Mouse (Mus musculus): ENCODE measurements around the gene Top3a. TPM values are rescaled to one million over a fixed set of nuclear protein-coding genes. Genes with fewer than 3 reads are reported as not detected.

Gene Top3a
- polyA plus RNA-seq, 1 experiment = not detected

DNA sequence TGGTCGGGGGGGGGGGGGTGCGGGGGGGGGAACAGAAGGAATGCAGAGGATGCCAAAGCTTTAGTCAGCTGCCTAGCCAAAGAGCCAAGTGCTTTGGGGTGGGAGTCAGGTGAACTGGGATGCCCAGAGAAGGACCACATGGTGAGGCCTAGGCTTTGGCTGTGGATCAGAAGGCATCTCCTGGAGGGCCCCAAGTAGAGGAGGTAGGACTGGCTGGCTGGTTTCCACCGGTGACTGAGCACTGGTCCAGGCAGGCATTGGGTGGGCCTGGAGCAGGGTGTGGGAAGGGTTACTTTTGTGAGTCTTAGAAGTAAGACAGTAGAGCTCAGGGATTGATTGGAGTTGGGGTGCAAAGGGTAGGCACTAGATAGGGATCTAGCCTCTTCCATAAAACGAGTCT, 75.6 kb downstream of the Top3a start:
- peaks cover 60% of the 10 kb centered on the region for H3K4me1 ChIP-seq (ENCODE audit: control insufficient read depth, insufficient read depth, low read length)
- no peak for TF ChIP-seq POLR2A (IDR thresholded peaks at IDR 0.05; ENCODE audit: insufficient read depth, low read depth, low read length)
- no peak for TF ChIP-seq CTCF (IDR thresholded peaks at IDR 0.05; ENCODE audit: insufficient read depth, low read depth, low read length)
- no peak overlapping the region for H3K27ac ChIP-seq (ENCODE audit: insufficient read depth, low read depth, low read length)
- 71% methylated on average over 3 of the region's 4 CpGs for WGBS
- no peak overlapping the region for H3K4me3 ChIP-seq (ENCODE audit: insufficient read depth, low read depth, low read length)

DNA sequence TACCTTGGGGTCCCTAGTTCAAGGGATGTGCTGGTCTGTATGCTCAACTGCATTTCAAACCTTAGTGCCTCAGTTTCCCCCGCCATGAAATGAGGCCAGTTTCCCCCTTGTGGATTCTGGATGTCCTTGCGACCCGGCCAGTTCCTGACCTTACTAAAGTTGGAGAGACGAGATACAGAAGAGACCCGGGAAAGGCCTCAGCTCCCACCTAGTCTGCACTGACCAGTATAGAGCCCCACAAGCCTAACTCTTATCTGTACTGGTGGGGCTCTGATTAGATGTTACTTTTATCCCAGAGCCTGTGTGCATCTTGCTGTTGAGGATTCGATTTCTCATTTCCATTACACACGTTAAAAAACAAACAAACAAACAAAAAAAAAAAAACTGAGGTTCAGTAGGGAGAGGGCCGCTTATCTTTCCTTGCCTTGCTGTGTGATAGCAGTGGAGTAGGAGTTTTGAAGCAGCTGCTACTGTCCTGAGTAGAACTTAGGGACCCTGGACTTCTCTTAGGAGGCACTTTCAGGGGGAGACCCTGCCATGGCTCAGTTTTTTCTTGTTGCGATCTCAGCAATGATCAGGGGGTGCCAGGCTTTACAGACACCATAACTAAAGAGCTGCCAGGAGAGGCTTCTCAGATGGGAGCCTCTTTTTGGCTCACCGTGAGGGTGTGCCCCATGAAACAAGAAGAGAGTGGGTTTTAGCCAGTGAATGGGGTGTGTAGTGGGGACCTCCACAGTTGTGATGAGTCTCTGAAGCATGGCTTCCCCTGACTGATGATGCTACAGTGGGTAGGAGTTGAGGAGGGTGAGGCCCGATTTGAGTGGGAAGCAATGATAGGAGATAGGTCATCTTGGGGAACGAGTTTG, 76.6 kb downstream of the Top3a start:
- H3K27ac ChIP-seq (ENCODE audit: insufficient read depth, low read depth, low read length) = no peak overlapping the region
- 12% methylated on average over 12 of the region's 12 CpGs for WGBS
- peaks cover 51% of the 10 kb centered on the region for H3K4me1 ChIP-seq (ENCODE audit: control insufficient read depth, insufficient read depth, low read length)
- peak overlapping the region; percentile 94 for H3K4me3 ChIP-seq (ENCODE audit: insufficient read depth, low read depth, low read length)
- TF ChIP-seq CTCF (IDR thresholded peaks at IDR 0.05; ENCODE audit: insufficient read depth, low read depth, low read length) (no peak), POLR2A (IDR thresholded peaks at IDR 0.05; ENCODE audit: insufficient read depth, low read depth, low read length) (no peak)

DNA sequence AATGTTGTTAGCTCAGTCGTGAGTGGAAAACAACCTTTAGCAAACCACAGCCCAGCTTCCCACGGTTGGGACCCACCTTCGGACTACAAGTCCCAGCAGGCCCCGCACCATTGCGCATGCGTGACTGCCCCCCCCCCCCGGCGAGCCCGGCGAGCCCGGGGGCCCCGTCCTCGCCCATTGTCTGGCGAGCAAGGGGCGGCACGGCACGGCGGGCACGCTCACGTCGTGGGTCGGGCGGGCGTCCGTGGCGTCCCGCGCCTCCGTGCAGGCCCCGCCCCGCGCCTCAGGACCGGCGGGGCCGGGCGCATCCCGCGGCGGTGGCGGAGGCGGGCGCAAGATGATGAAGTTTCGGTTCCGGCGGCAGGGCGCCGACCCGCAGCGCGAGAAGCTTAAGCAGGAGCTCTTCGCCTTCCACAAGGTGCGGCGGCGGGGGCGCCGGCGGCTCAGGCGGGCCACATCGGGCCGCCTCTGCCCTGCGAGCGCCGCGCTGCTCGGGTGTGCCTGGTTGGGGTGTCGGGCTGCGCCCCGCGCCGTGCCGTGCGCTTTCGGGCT, 77.6 kb downstream of the Top3a start, which contains the start of gene Llgl1:
Gene Llgl1, plus strand, starts transcription at position 200 of the 552 bp plus-strand sequence.
- WGBS = under 1% methylated on average over 69 of the region's 73 CpGs
- peaks cover 42% of the 10 kb centered on the region for H3K4me1 ChIP-seq (ENCODE audit: control insufficient read depth, insufficient read depth, low read length)
- peak; percentile 77 for TF ChIP-seq POLR2A (IDR thresholded peaks at IDR 0.05; ENCODE audit: insufficient read depth, low read depth, low read length)
- no peak for TF ChIP-seq CTCF (IDR thresholded peaks at IDR 0.05; ENCODE audit: insufficient read depth, low read depth, low read length)
- H3K4me3 ChIP-seq (ENCODE audit: insufficient read depth, low read depth, low read length) = peak within 1 kb of the TSS; percentile 94
- peak within 1 kb of the TSS; percentile 59 for H3K27ac ChIP-seq (ENCODE audit: insufficient read depth, low read depth, low read length)

DNA sequence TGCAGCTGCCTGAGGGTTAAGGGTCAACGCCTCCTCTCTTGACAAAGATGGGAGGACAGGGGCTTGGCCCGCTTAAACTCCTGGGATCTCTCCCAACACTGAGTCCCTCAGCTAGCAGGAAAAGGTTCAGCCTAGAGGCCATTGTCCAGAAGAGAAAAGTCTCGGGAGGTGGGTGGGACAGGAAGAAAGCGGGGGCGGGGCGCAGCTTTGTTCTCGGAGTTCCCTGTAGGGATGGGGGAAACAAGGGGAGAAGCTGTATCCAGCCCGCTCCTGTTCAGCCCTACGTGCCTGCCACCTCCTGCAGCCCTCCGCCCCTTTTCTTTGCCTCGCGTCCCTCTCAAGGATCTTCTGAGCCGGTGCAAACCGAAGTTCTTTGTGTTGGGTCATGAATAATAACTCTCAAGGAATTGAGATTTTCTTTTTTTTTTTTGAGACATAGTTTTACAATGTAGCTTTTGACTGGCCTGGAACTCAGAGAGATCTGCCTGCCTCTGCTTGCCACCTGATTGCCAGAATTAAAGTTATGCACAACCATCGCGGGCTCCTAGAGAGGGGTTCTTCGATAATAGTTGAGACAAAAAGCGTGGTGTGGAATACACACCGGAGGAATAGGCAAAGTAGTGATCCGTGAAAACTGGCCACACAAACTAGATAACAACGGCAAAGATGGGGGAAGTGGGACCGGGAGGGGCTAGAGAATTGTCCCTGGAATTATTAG, 78.2 kb downstream of the Top3a start:
- peak overlapping the region; percentile 54 for H3K27ac ChIP-seq (ENCODE audit: insufficient read depth, low read depth, low read length)
- TF ChIP-seq POLR2A (IDR thresholded peaks at IDR 0.05; ENCODE audit: insufficient read depth, low read depth, low read length) = no peak
- no peak for TF ChIP-seq CTCF (IDR thresholded peaks at IDR 0.05; ENCODE audit: insufficient read depth, low read depth, low read length)
- peak overlapping the region; percentile 94 for H3K4me3 ChIP-seq (ENCODE audit: insufficient read depth, low read depth, low read length)
- peaks cover 36% of the 10 kb centered on the region for H3K4me1 ChIP-seq (ENCODE audit: control insufficient read depth, insufficient read depth, low read length)
- 1% methylated on average over 22 of the region's 22 CpGs for WGBS

DNA sequence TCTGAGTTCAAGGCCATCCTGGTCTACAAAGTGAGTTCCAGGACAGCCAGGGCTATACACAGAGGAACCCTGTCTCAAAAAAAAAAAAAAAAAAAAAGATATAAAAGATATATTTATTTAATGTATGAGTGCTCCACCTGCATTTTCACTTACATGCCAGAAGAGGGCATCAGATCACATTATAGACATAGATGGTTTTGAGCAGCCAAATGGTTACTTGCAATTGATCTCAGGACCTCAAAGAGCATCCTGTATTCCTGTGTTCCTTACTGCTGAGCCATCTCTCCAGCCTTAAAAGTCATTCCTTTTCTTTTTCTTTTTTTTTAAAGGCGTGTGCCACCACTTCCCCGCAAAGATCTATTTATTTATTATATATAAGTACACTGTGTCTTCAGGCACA, 79.6 kb downstream of the Top3a start:
- TF ChIP-seq POLR2A (IDR thresholded peaks at IDR 0.05; ENCODE audit: insufficient read depth, low read depth, low read length) (no peak), CTCF (IDR thresholded peaks at IDR 0.05; ENCODE audit: insufficient read depth, low read depth, low read length) (no peak)
- Histone ChIP-seq H3K4me3 (ENCODE audit: insufficient read depth, low read depth, low read length) (no peak overlapping the region), H3K4me1 (ENCODE audit: control insufficient read depth, insufficient read depth, low read length) (peaks cover 23% of the 10 kb centered on the region), H3K27ac (ENCODE audit: insufficient read depth, low read depth, low read length) (no peak overlapping the region)
- 59% methylated on average over 2 of the region's 2 CpGs for whole genome bisulfite sequencing

DNA sequence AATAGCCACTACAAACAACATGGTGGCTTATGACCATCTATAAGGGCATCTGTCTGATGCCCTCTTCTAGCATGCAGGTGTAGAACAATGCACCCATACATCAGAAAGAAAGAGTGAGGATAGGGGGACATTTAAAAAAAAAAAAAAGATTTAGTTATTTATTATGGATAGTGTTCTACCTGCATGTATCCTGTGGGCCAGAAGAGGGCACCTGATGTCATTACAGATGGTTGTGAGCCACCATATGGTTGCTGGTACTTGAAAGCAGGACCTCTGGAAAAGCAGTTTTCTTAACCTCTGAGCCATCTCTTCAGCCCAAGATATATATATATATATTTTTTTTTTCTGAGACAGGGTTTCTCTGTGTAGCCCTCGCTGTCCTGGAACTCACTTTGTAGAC, 81.0 kb downstream of the Top3a start:
- no peak overlapping the region for H3K4me3 ChIP-seq (ENCODE audit: insufficient read depth, low read depth, low read length)
- H3K27ac ChIP-seq (ENCODE audit: insufficient read depth, low read depth, low read length) = no peak overlapping the region
- TF ChIP-seq POLR2A (IDR thresholded peaks at IDR 0.05; ENCODE audit: insufficient read depth, low read depth, low read length) = no peak
- TF ChIP-seq CTCF (IDR thresholded peaks at IDR 0.05; ENCODE audit: insufficient read depth, low read depth, low read length) = no peak
- peaks cover 14% of the 10 kb centered on the region for H3K4me1 ChIP-seq (ENCODE audit: control insufficient read depth, insufficient read depth, low read length)
- 67% methylated on average over 1 of the region's 1 CpGs for WGBS

Other genes starting within 250 kb of the Top3a start
- not detected in 2 replicates for gene Alkbh5, start 241.0 kb downstream of the Top3a start, polyA plus RNA-seq (2012; ENCODE audit: insufficient read depth, insufficient read length, low replicate concordance, missing spikeins)
- not detected in 2 replicates for gene Llgl1, start 77.6 kb downstream of the Top3a start, polyA plus RNA-seq (2012; ENCODE audit: insufficient read depth, insufficient read length, low replicate concordance, missing spikeins)
- gene Flii, start 50.1 kb downstream of the Top3a start, polyA plus RNA-seq (2012; ENCODE audit: insufficient read depth, insufficient read length, low replicate concordance, missing spikeins) = not detected in 2 replicates
- gene Mief2, start 49.0 kb downstream of the Top3a start, polyA plus RNA-seq (2012; ENCODE audit: insufficient read depth, insufficient read length, low replicate concordance, missing spikeins) = not detected in 2 replicates
- gene Smcr8, start 159 bp upstream of the Top3a start, polyA plus RNA-seq (2012; ENCODE audit: insufficient read depth, insufficient read length, low replicate concordance, missing spikeins) = not detected in 2 replicates
- not detected in 2 replicates for gene Shmt1, start 34.4 kb upstream of the Top3a start, polyA plus RNA-seq (2012; ENCODE audit: insufficient read depth, insufficient read length, low replicate concordance, missing spikeins)
- not detected in 2 replicates for gene Dhrs7b, start 53.3 kb upstream of the Top3a start, polyA plus RNA-seq (2012; ENCODE audit: insufficient read depth, insufficient read length, low replicate concordance, missing spikeins)
- not detected in 2 replicates for gene Tmem11, start 101.9 kb upstream of the Top3a start, polyA plus RNA-seq (2012; ENCODE audit: insufficient read depth, insufficient read length, low replicate concordance, missing spikeins)
- not detected in 2 replicates for gene Natd1, start 137.4 kb upstream of the Top3a start, polyA plus RNA-seq (2012; ENCODE audit: insufficient read depth, insufficient read length, low replicate concordance, missing spikeins)
- not detected in 2 replicates for gene Map2k3, start 154.7 kb upstream of the Top3a start, polyA plus RNA-seq (2012; ENCODE audit: insufficient read depth, insufficient read length, low replicate concordance, missing spikeins)
- not detected in 2 replicates for gene Kcnj12, start 245.2 kb upstream of the Top3a start, polyA plus RNA-seq (2012; ENCODE audit: insufficient read depth, insufficient read length, low replicate concordance, missing spikeins)